Mouse (Mus musculus) activated CD4-positive, CD25-positive, alpha-beta regulatory T cell (primary cell): Measurements from ENCODE around the gene Mterf1b. TPM values are rescaled to one million over a fixed set of nuclear protein-coding genes. Genes with fewer than 3 reads are reported as not detected.

Experiments used
- polyA plus RNA-seq, 2 experiments: library from polyadenylated mRNA; unstranded; fragments of 100-300 nt; shearing (Covaris generic); gene quantifications; one replicate each; pipeline ENCODE4 v1.2.1; 2017

Gene Mterf1b
- polyA plus RNA-seq, result 1 to 10 TPM; 6.3 to 7.7 TPM

GRCm38 (mm10) chr5:4191671-4192480 lies at the start of gene Mterf1b:
Gene Mterf1b (plus strand): TSS chr5:4192367.

Other genes with a start within 250 kb of the Mterf1b start
- gene Cyp51, start 87.6 kb upstream of the Mterf1b start, polyA plus RNA-seq, result 10 to 100 TPM in 1 of 2 experiments, 1 to 10 TPM in 1; 9.1 to 38.7 TPM